Comparison of ENCODE assay signal across 9 mouse cellular contexts in genomic region chr1:89190621-89191020, GRCm38 (mm10).
DNase-seq lines count a peak whose midpoint lies in the region; ATAC-seq and TF ChIP-seq lines count a peak whose summit lies in the region.
"Had no signal": no experiment of that assay in that cellular context is flagged by ENCODE, and none has a peak within 500 bp of the region (broad histone marks: within the 10 kb centered on the region; RNA-seq: fewer than 3 reads in every experiment).

No protein-coding gene starts in this region.

- no peak for TF ChIP-seq POLR2A in lung, adult 2 months (IDR thresholded peaks at IDR 0.05; ENCODE audit: borderline replicate concordance, extremely low read depth, low read depth, low read length)

- intact Hi-C loops in gastrocnemius, adult 2 months (cut with DNase I): loop anchor here (10.0 kb wide), 1 partner anchor 386 kb away; no protein-coding TSS in a partner anchor

- 15% methylated on average over 7 of the region's 7 CpGs for WGBS in lung, adult 2 months
- WGBS in embryonic facial prominence, embryonic 15.5 days: 17% methylated on average over 7 of the region's 7 CpGs
- 8% methylated on average over 7 of the region's 7 CpGs for WGBS in lung, embryonic 15.5 days

- peak overlapping the region; percentile 22; the same call in 1 of the 2 replicates for H3K4me2 ChIP-seq in embryonic facial prominence, embryonic 15.5 days (replicated peaks)
- no peak overlapping the region for H3K4me2 ChIP-seq in lung, embryonic 15.5 days
- H3K4me2 ChIP-seq: neural tube, embryonic 12.5 days had no signal

- ATAC-seq in embryonic facial prominence, embryonic 15.5 days (ENCODE audit: insufficient number of reproducible peaks, low FRiP score, low TSS enrichment, low read depth): no peak
- no peak for ATAC-seq in lung, embryonic 15.5 days (ENCODE audit: borderline replicate concordance, extremely low read depth, low FRiP score, low TSS enrichment)
- no peak for ATAC-seq in monocyte, adult 5-6 weeks (replicated peaks; ENCODE audit: insufficient number of reproducible peaks, low FRiP score, low TSS enrichment, poor library complexity, severe bottlenecking)

- H3K9ac ChIP-seq in embryonic facial prominence, embryonic 15.5 days: no peak overlapping the region
- H3K9ac ChIP-seq in lung, embryonic 15.5 days: no peak overlapping the region
- H3K9ac ChIP-seq: neural tube, embryonic 12.5 days had no signal

- H3K9me3 ChIP-seq in embryonic facial prominence, embryonic 15.5 days (replicated peaks): no peaks in the 10 kb centered on the region
- H3K9me3 ChIP-seq in lung, embryonic 15.5 days: no peaks in the 10 kb centered on the region
- H3K9me3 ChIP-seq: neural tube, embryonic 12.5 days had no signal

- no peaks in the 10 kb centered on the region; the same call in 1 of the 2 replicates for H3K27me3 ChIP-seq in embryonic facial prominence, embryonic 15.5 days
- no peaks in the 10 kb centered on the region for H3K27me3 ChIP-seq in lung, embryonic 15.5 days
- H3K27me3 ChIP-seq: neural tube, embryonic 12.5 days had no signal

- TF ChIP-seq CTCF in gastrocnemius, adult 2 months (IDR thresholded peaks at IDR 0.05): no peak
- TF ChIP-seq CTCF in lung, adult 2 months (IDR thresholded peaks at IDR 0.05; ENCODE audit: insufficient read depth, low read length): no peak

- peak overlapping the region; percentile 77 for H3K27ac ChIP-seq in gastrocnemius, adult 2 months
- no peak overlapping the region; the same call in 1 of the 2 replicates for H3K27ac ChIP-seq in embryonic facial prominence, embryonic 15.5 days (replicated peaks)
- peak overlapping the region; percentile 71 for H3K27ac ChIP-seq in lung, embryonic 15.5 days
- H3K27ac ChIP-seq: neural tube, embryonic 12.5 days had no signal

- H3K4me3 ChIP-seq in gastrocnemius, adult 2 months: no peak overlapping the region
- H3K4me3 ChIP-seq in lung, adult 2 months (replicated peaks; ENCODE audit: extremely low read depth, low read depth, low read length): no peak overlapping the region
- no peak overlapping the region for H3K4me3 ChIP-seq in embryonic facial prominence, embryonic 15.5 days (replicated peaks)
- H3K4me3 ChIP-seq in lung, embryonic 15.5 days: no peak overlapping the region
- H3K4me3 ChIP-seq: neural tube, embryonic 12.5 days had no signal

- no peak for DNase-seq in gastrocnemius, adult 2 months
- no peak for DNase-seq in gastrocnemius, postnatal 25 days
- DNase-seq in lung, adult 2 months: peak; percentile 26
- no peak for DNase-seq in lung, postnatal 14 days
- DNase-seq in B cell, adult 2 months: no peak

- H3K36me3 ChIP-seq in embryonic facial prominence, embryonic 15.5 days: no peaks in the 10 kb centered on the region
- no peaks in the 10 kb centered on the region for H3K36me3 ChIP-seq in lung, embryonic 15.5 days
- H3K36me3 ChIP-seq: neural tube, embryonic 12.5 days had no signal

- peaks cover 3% of the 10 kb centered on the region for H3K4me1 ChIP-seq in lung, adult 2 months (ENCODE audit: control insufficient read depth, insufficient read depth, low read length)
- H3K4me1 ChIP-seq in embryonic facial prominence, embryonic 15.5 days: peaks cover 16% of the 10 kb centered on the region
- H3K4me1 ChIP-seq in lung, embryonic 15.5 days: peaks cover 30% of the 10 kb centered on the region
- H3K4me1 ChIP-seq: neural tube, embryonic 12.5 days had no signal
